9 mouse cellular contexts compared by ENCODE assay signal in the genomic region with DNA sequence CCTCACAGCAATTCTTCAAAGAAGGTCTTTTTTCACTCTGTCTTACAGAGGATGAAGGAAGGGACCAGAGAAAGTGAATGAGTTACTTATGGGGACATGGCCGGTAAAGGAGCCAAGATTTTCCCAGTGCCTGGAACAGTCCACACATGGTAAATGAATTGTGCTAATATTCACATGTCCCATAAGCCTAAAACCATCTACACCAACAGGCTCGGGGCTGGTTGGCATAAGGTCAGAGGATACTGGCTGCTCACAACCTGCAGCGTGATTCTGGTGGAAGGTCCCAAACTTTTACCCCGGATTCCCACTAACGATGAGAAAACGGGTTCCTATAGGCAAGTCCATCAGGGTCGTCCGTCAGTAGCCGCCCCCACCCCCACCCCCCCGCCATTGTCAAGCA. TPM values are rescaled to one million over a fixed set of nuclear protein-coding genes. Genes with fewer than 3 reads are reported as not detected.
DNase-seq lines count a peak whose midpoint lies in the region; ATAC-seq and TF ChIP-seq lines count a peak whose summit lies in the region.
"Had no signal": no experiment of that assay in that cellular context is flagged by ENCODE, and none has a peak within 500 bp of the region (broad histone marks: within the 10 kb centered on the region; RNA-seq: fewer than 3 reads in every experiment).

No protein-coding gene starts in this region.

- H3K36me3 ChIP-seq in heart, adult 2 months (ENCODE audit: control insufficient read depth, insufficient read depth, low read length), result no peaks in the 10 kb centered on the region
- no peaks in the 10 kb centered on the region for H3K36me3 ChIP-seq in spleen, adult 2 months (ENCODE audit: control insufficient read depth, insufficient read depth, low read length)
- no peaks in the 10 kb centered on the region for H3K36me3 ChIP-seq in liver, embryonic 11.5 days (ENCODE audit: control insufficient read depth, insufficient read depth, low read length)
- no peaks in the 10 kb centered on the region for H3K36me3 ChIP-seq in stomach, postnatal 0 days (ENCODE audit: control insufficient read depth, insufficient read depth, low read length)

- peaks cover 2% of the 10 kb centered on the region; the same call in 1 of the 2 replicates for H3K79me2 ChIP-seq in heart, adult 2 months (replicated peaks; ENCODE audit: control insufficient read depth, insufficient read depth, low read length)

- peak overlapping the region; percentile 69 for H3K4me2 ChIP-seq in liver, embryonic 11.5 days
- peak overlapping the region; percentile 99 for H3K4me2 ChIP-seq in stomach, postnatal 0 days (replicated peaks; ENCODE audit: low read depth)

- H3K4me3 ChIP-seq in heart, adult 2 months, result peak overlapping the region; percentile 70; the same call in 1 of the 2 replicates
- H3K4me3 ChIP-seq in spleen, adult 2 months (ENCODE audit: extremely low read depth, insufficient read depth, insufficient read length), result peak overlapping the region; percentile 51; the same call in 1 of the 2 replicates
- peak overlapping the region; percentile 67 for H3K4me3 ChIP-seq in liver, embryonic 11.5 days (ENCODE audit: low read depth, low read length)
- H3K4me3 ChIP-seq in stomach, postnatal 0 days (ENCODE audit: low read depth, low read length), result peak overlapping the region; percentile 82
- H3K4me3 ChIP-seq: myocyte had no signal

- H3K9ac ChIP-seq in heart, adult 2 months (ENCODE audit: low read depth, low read length), result peak overlapping the region; percentile 92
- H3K9ac ChIP-seq in liver, embryonic 11.5 days (ENCODE audit: low read depth, low read length), result peak overlapping the region; percentile 63
- H3K9ac ChIP-seq in stomach, postnatal 0 days (ENCODE audit: low read length), result peak overlapping the region; percentile 83

- H3K27ac ChIP-seq in heart, adult 2 months, result no peak overlapping the region
- H3K27ac ChIP-seq in spleen, adult 2 months (ENCODE audit: insufficient read depth, low read length), result no peak overlapping the region
- H3K27ac ChIP-seq in liver, embryonic 11.5 days (ENCODE audit: low read depth, low read length), result no peak overlapping the region
- no peak overlapping the region for H3K27ac ChIP-seq in stomach, postnatal 0 days (replicated peaks)

- no peak for TF ChIP-seq CTCF in heart, adult 2 months (IDR thresholded peaks at IDR 0.05)
- TF ChIP-seq CTCF in spleen, adult 2 months (IDR thresholded peaks at IDR 0.05; ENCODE audit: extremely low read depth, insufficient read depth, insufficient read length, insufficient replicate concordance), result no peak
- TF ChIP-seq CTCF in stomach, postnatal 0 days (IDR thresholded peaks at IDR 0.05; ENCODE audit: low read depth), result no peak

- 26% methylated on average over 10 of the region's 10 CpGs for WGBS in heart, adult 2 months
- 22% methylated on average over 10 of the region's 10 CpGs for WGBS in spleen, adult 2 months
- 22% methylated on average over 10 of the region's 10 CpGs for WGBS in liver, embryonic 11.5 days
- WGBS in stomach, postnatal 0 days, result 13% methylated on average over 10 of the region's 10 CpGs

- H3K27me3 ChIP-seq in heart, adult 2 months (ENCODE audit: control insufficient read depth, insufficient read depth, low read length), result no peaks in the 10 kb centered on the region
- H3K27me3 ChIP-seq in spleen, adult 2 months (ENCODE audit: control insufficient read depth, insufficient read depth, low read length), result peaks cover 9% of the 10 kb centered on the region
- no peaks in the 10 kb centered on the region; the same call in 1 of the 2 replicates for H3K27me3 ChIP-seq in liver, embryonic 11.5 days (replicated peaks; ENCODE audit: control insufficient read depth, insufficient read depth, low read length)
- H3K27me3 ChIP-seq in stomach, postnatal 0 days (ENCODE audit: control insufficient read depth, insufficient read depth, low read length), result no peaks in the 10 kb centered on the region

- 0 out of 2 replicates have a peak, but pooled peaks have one; percentile 4 for ATAC-seq in liver, embryonic 11.5 days (replicated peaks; ENCODE audit: low FRiP score)
- no peak for ATAC-seq in stomach, postnatal 0 days (ENCODE audit: low FRiP score, low TSS enrichment)

- DNase-seq in heart, adult 2 months, result no peak
- DNase-seq in heart, postnatal 4 days, result no peak
- DNase-seq in spleen, adult 2 months (ENCODE audit: low read depth in 1 of 2, low spot score in 2 of 2), result no peak
- no peak for DNase-seq in spleen, postnatal 10 days (ENCODE audit: low spot score in 2 of 2)
- no peak for DNase-seq in liver, embryonic 11.5 days (ENCODE audit: low spot score)
- no peak for DNase-seq in stomach, postnatal 0 days (ENCODE audit: low spot score)
- DNase-seq in gastrocnemius, postnatal 14 days, result no peak
- no peak for DNase-seq in spleen, postnatal 4 days (ENCODE audit: low spot score in 2 of 2)

- no peaks in the 10 kb centered on the region for H3K9me3 ChIP-seq in liver, embryonic 11.5 days (ENCODE audit: control insufficient read depth, low read length)
- no peaks in the 10 kb centered on the region for H3K9me3 ChIP-seq in stomach, postnatal 0 days (ENCODE audit: control insufficient read depth, low read length)

- TF ChIP-seq EP300 in heart, adult 2 months (IDR thresholded peaks at IDR 0.05; ENCODE audit: insufficient read depth, low read depth, low read length), result no peak
- TF ChIP-seq EP300 in stomach, postnatal 0 days (optimal IDR thresholded peaks at IDR 0.05), result no peak

- TF ChIP-seq POLR2A in heart, adult 2 months (IDR thresholded peaks at IDR 0.05; ENCODE audit: insufficient read depth, low read depth, low read length), result no peak
- no peak for TF ChIP-seq POLR2A in spleen, adult 2 months (IDR thresholded peaks at IDR 0.05; ENCODE audit: low read depth, low read length)

- intact Hi-C loops in heart, adult 2 months (cut with DNase I), result no loop called here
- intact Hi-C loops in gastrocnemius, postnatal 14 days (cut with DNase I; ENCODE audit: low total_unique reads), result no loop called here

- H3K4me1 ChIP-seq in heart, adult 2 months (ENCODE audit: control insufficient read depth, insufficient read depth, low read length), result no peaks in the 10 kb centered on the region
- H3K4me1 ChIP-seq in spleen, adult 2 months (ENCODE audit: control insufficient read depth, insufficient read depth, insufficient read length), result no peaks in the 10 kb centered on the region; the same call in 1 of the 2 replicates
- no peaks in the 10 kb centered on the region; the same call in 1 of the 2 replicates for H3K4me1 ChIP-seq in liver, embryonic 11.5 days (replicated peaks; ENCODE audit: control insufficient read depth, insufficient read depth, low read length)
- no peaks in the 10 kb centered on the region for H3K4me1 ChIP-seq in stomach, postnatal 0 days (replicated peaks; ENCODE audit: control insufficient read depth, insufficient read depth)

RNA-seq across cellular contexts. Expression of a gene that starts 1.8 kb away (rescaled TPM):
- 10 to 100 TPM; 14.0 to 15.3 TPM for total RNA-seq in heart, adult 2 months (2021)
- polyA plus RNA-seq in heart, adult 2 months (2012; rRNA removed), result 21.0 and 21.4 TPM in 2 replicates
- 1 to 10 TPM; 7.8 to 7.9 TPM for total RNA-seq in heart, postnatal 4 days (2021)
- 2.8 and 3.2 TPM in 2 replicates for polyA plus RNA-seq in spleen, adult 2 months (2012; rRNA removed)
- polyA plus RNA-seq in liver, embryonic 11.5 days (2014; fragmentation: Nextera tagmentation; extraction: Ambion mirVana), result 5.1 and 6.1 TPM in 2 replicates
- polyA plus RNA-seq in stomach, postnatal 0 days (2015; fragmentation: Nextera tagmentation; extraction: Ambion mirVana), result 6.6 and 7.3 TPM in 2 replicates
- 1 to 10 TPM; 7.1 to 9.0 TPM for total RNA-seq in gastrocnemius, postnatal 14 days (2021)

RNA-seq across cellular contexts. Expression of a gene that starts 44.3 kb away (rescaled TPM):
- total RNA-seq in heart, adult 2 months (2021), result under 1 TPM; 0.42 to 0.96 TPM
- 1.5 and 2.2 TPM in 2 replicates for polyA plus RNA-seq in heart, adult 2 months (2012; rRNA removed)
- under 1 TPM; 0.77 to 0.79 TPM for total RNA-seq in heart, postnatal 4 days (2021)
- polyA plus RNA-seq in spleen, adult 2 months (2012; rRNA removed), result 0.28 and 0.31 TPM in 2 replicates
- polyA plus RNA-seq in liver, embryonic 11.5 days (2014; fragmentation: Nextera tagmentation; extraction: Ambion mirVana), result 0.18 and 0.21 TPM in 2 replicates
- polyA plus RNA-seq in stomach, postnatal 0 days (2015; fragmentation: Nextera tagmentation; extraction: Ambion mirVana), result 2.7 and 2.8 TPM in 2 replicates
- 1 to 10 TPM; 3.1 to 4.3 TPM for total RNA-seq in gastrocnemius, postnatal 14 days (2021)
